Comparison of ENCODE assay signal across 23 mouse cellular contexts in the genomic region with DNA sequence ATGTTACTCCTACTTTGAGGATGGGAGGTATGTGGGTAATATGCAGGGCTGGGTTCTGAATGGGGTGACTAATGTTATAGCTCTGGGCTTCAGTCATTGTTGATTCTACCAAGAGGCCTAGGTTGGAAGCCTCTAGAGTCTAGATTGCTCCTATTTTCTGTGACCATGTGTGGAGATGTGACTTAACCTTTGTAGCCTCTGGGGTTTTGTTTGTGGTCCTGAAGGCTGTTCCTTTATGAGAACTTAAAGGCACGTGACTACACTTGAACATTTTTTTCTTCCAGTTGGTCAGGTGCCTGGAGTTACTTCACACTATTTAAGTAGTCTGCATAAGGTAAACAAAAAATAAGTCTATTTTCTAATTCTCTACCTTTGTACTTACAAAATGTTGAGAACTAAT. TPM values are rescaled to one million over a fixed set of nuclear protein-coding genes. Genes with fewer than 3 reads are reported as not detected.
DNase-seq lines count a peak whose midpoint lies in the region; ATAC-seq and TF ChIP-seq lines count a peak whose summit lies in the region.
"Had no signal": no experiment of that assay in that cellular context is flagged by ENCODE, and none has a peak within 500 bp of the region (broad histone marks: within the 10 kb centered on the region; RNA-seq: fewer than 3 reads in every experiment).

No protein-coding gene starts in this region.

- peaks cover 16% of the 10 kb centered on the region; the same call in 1 of the 2 replicates for H3K4me1 ChIP-seq in liver, adult 2 months (ENCODE audit: control insufficient read depth, insufficient read depth, low read length)
- H3K4me1 ChIP-seq in forebrain, embryonic 13.5 days, result peaks cover 10% of the 10 kb centered on the region

- TF ChIP-seq POLR2A in liver, adult 2 months (IDR thresholded peaks at IDR 0.05; ENCODE audit: extremely low read depth, insufficient read depth, low read length), result no peak

- no peak overlapping the region for H3K9ac ChIP-seq in liver, adult 2 months (ENCODE audit: low read depth, low read length)
- H3K9ac ChIP-seq in forebrain, embryonic 13.5 days, result no peak overlapping the region
- H3K9ac ChIP-seq: heart, embryonic 15.5 days; hindbrain, embryonic 13.5 days; liver, embryonic 12.5 days had no signal

- H3K4me2 ChIP-seq in forebrain, embryonic 13.5 days, result no peak overlapping the region
- H3K4me2 ChIP-seq: heart, embryonic 15.5 days; hindbrain, embryonic 13.5 days; liver, embryonic 12.5 days had no signal

- ATAC-seq in Patski, result peak; percentile 44
- ATAC-seq in neutrophil, adult 5-6 weeks (ENCODE audit: extremely low read depth, insufficient number of reproducible peaks, low FRiP score, poor library complexity, severe bottlenecking), result peak; percentile 30; the same call in 1 of the 2 replicates
- ATAC-seq in forebrain, embryonic 13.5 days, result no peak
- ATAC-seq: liver, embryonic 12.5 days; midbrain, embryonic 16.5 days had no signal

- H3K27ac ChIP-seq in liver, adult 2 months (replicated peaks; ENCODE audit: insufficient read depth, low read depth, low read length), result no peak overlapping the region
- no peak overlapping the region for H3K27ac ChIP-seq in forebrain, embryonic 13.5 days
- H3K27ac ChIP-seq: embryonic facial prominence, embryonic 10.5 days; forebrain, embryonic 10.5 days; heart, embryonic 15.5 days; hindbrain, embryonic 13.5 days; layer of hippocampus, adult 2 months; liver, embryonic 12.5 days had no signal

- DNase-seq in liver, adult 2 months (ENCODE audit: extremely low read depth, low read depth, low spot score), result peak; percentile 41
- DNase-seq in liver, result no peak
- DNase-seq in 416B (ENCODE audit: low read depth), result peak; percentile 40
- DNase-seq in Patski (ENCODE audit: low read depth, low spot score), result no peak
- DNase-seq in cerebellum, postnatal 14 days, result no peak
- DNase-seq: adrenal gland, postnatal 25 days; B cell, adult 2 months; cerebellum, adult 9-10 months; heart, postnatal 36 days; kidney, adult 8-10 months; kidney, postnatal 25 days; right cerebral cortex, adult 18-20 months; right cerebral cortex, postnatal 4 days; thymus, adult 2 months had no signal

- CTCF ChIA-PET in Patski (lab: Charles Lee), result interaction anchor here (0.8 to 0.9 kb wide), 2 partner anchors 42 to 241 kb away, joined by 3 read pairs; no protein-coding TSS in a partner anchor

- no peaks in the 10 kb centered on the region for H3K9me3 ChIP-seq in forebrain, embryonic 13.5 days (replicated peaks)
- H3K9me3 ChIP-seq: embryonic facial prominence, embryonic 10.5 days; forebrain, embryonic 10.5 days; heart, embryonic 15.5 days; hindbrain, embryonic 13.5 days; liver, embryonic 12.5 days had no signal

- in situ Hi-C loops in Patski (cut with MboI; ENCODE audit: low pct_unique_long_range_greater_than_20kb), result loop anchor here (5.0 kb wide), 1 partner anchor 38 kb away; no protein-coding TSS in a partner anchor

- POLR2A ChIA-PET in Patski (lab: Charles Lee), result no interaction called here

- H3K4me3 ChIP-seq in liver, adult 2 months (ENCODE audit: insufficient read depth, low read depth, low read length), result no peak overlapping the region
- H3K4me3 ChIP-seq in forebrain, embryonic 13.5 days, result no peak overlapping the region
- H3K4me3 ChIP-seq: embryonic facial prominence, embryonic 10.5 days; forebrain, embryonic 10.5 days; heart, embryonic 15.5 days; hindbrain, embryonic 13.5 days; layer of hippocampus, adult 2 months; liver, embryonic 12.5 days had no signal

- 26% methylated on average over 1 of the region's 1 CpGs for WGBS in liver, adult 2 months
- WGBS in forebrain, embryonic 13.5 days, result 85% methylated on average over 1 of the region's 1 CpGs

- H3K36me3 ChIP-seq in liver, adult 2 months (ENCODE audit: control insufficient read depth, insufficient read depth, low read length), result no peaks in the 10 kb centered on the region; the same call in 1 of the 2 replicates
- peaks cover 10% of the 10 kb centered on the region; the same call in 1 of the 2 replicates for H3K36me3 ChIP-seq in forebrain, embryonic 13.5 days (ENCODE audit: poor library complexity, severe bottlenecking)
- H3K36me3 ChIP-seq: heart, embryonic 15.5 days; hindbrain, embryonic 13.5 days had no signal

- H3K79me2 ChIP-seq in liver, adult 2 months (ENCODE audit: control insufficient read depth, insufficient read depth, low read length), result peaks cover 27% of the 10 kb centered on the region

- no peak for TF ChIP-seq CTCF in liver, adult 2 months (IDR thresholded peaks at IDR 0.05; ENCODE audit: low read depth, low read length)
- no peak for TF ChIP-seq CTCF in Patski (IDR thresholded peaks at IDR 0.05)

- H3K27me3 ChIP-seq in liver, adult 2 months (ENCODE audit: control insufficient read depth, insufficient read depth, low read length), result no peaks in the 10 kb centered on the region
- H3K27me3 ChIP-seq in Patski, result no peaks in the 10 kb centered on the region
- H3K27me3 ChIP-seq in forebrain, embryonic 13.5 days, result no peaks in the 10 kb centered on the region
- H3K27me3 ChIP-seq: heart, embryonic 15.5 days; hindbrain, embryonic 13.5 days; liver, embryonic 12.5 days had no signal

RNA-seq across cellular contexts. Expression of a gene that starts 6.5 kb away (rescaled TPM):
- total RNA-seq in liver, adult 2 months (2014; rRNA removed), result 51.5 and 54.0 TPM in 2 replicates
- 17.5 and 18.0 TPM in 2 replicates for polyA plus RNA-seq in liver, adult 2 months (2012; rRNA removed)
- polyA plus RNA-seq in Patski (2021), result 74.3 TPM
- total RNA-seq in neutrophil, adult 5-6 weeks (2017), result 176 and 179 TPM in 2 replicates
- 44.9 and 46.2 TPM in 2 replicates for polyA plus RNA-seq in forebrain, embryonic 13.5 days (2015; fragmentation: Nextera tagmentation; extraction: Ambion mirVana)

RNA-seq across cellular contexts. Expression of a gene that starts 21.3 kb away (rescaled TPM):
- 0.37 and 1.5 TPM in 2 replicates for total RNA-seq in liver, adult 2 months (2014; rRNA removed)
- polyA plus RNA-seq in liver, adult 2 months (2012; rRNA removed), result 0.36 and 0.77 TPM in 2 replicates
- 0.36 TPM for polyA plus RNA-seq in Patski (2021)
- 130 and 158 TPM in 2 replicates for total RNA-seq in neutrophil, adult 5-6 weeks (2017)
- polyA plus RNA-seq in forebrain, embryonic 13.5 days (2015; fragmentation: Nextera tagmentation; extraction: Ambion mirVana), result 0.52 and 0.62 TPM in 2 replicates

Comparison
In these comparisons a context has a peak if more than half of its experiments do, and no peak if none do; other contexts are left out.
1. DNase-seq: peak in liver, adult 2 months (single experiment) and 416B (single experiment); none in liver (single experiment), Patski (single experiment) and cerebellum, postnatal 14 days (0 of 2).